Mouse (Mus musculus) left cerebral cortex, adult 8-10 months (tissue): ENCODE data around the gene Celsr3. TPM values are rescaled to one million over a fixed set of nuclear protein-coding genes. Genes with fewer than 3 reads are reported as not detected.

Experiments
- DNase-seq, 2 experiments: peaks; one replicate each; pipeline ENCODE4 v3.0.0; 2022; ENCODE audit warnings: low spot score in 2 of 2
- total RNA-seq, 4 experiments: library from RNA; stranded (reverse); gene quantifications; 2 replicates each; pipeline ENCODE4 v1.2.4; 2022

The Celsr3 gene
- 10 to 100 TPM; 45.0 to 60.8 (median 50.5) TPM for total RNA-seq

- peak; percentile 79 to 87 for DNase-seq
Measured at GRCm38 (mm10) chr9:108825820-108826699, at the start of gene Celsr3. Gene Celsr3 (plus strand): TSS chr9:108826320.

DNA sequence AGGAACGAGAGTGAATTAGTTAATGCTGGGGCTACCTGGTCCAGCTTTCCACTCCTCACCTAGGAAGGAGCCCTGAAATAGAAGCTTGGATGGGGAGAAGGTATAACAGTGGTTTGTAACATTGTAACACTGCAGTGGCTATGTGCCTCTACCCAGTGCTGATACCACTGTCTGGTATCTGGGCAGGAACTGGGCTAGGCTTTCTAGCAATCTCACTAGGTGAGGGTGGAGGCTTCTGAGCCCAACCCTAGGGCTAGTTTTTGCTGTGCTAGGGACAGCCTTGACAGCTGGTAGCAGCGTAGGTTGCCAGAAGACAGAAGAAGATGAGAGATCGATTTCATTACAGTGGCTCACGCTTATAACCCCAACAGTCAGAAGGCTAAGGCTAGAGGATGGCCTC is 49.5 kb upstream of the Celsr3 start:
- DNase-seq = no peak

DNA sequence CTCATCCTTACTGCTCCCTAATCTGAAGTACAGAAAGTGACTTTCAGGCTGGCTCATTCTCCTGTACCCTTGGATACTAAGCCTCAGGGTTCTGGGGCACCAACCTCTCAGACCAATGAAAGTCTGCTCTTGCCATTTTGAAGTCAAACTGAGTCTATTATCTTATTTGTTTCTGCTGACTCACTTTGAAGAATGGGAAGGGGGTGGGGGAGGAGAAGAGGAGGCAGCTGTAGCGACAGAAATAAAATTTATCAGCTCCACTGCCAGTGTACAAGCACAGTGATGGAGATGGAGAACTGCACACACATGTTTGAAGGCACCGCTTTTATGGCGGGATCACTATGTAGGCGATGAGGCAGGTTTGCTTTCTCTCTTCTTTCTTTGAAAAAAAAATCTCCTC is 48.8 kb upstream of the Celsr3 start:
- DNase-seq = no peak

GRCm38 (mm10) chr9:108780959-108781358 is 45.2 kb upstream of the Celsr3 start:
- DNase-seq = no peak

DNA sequence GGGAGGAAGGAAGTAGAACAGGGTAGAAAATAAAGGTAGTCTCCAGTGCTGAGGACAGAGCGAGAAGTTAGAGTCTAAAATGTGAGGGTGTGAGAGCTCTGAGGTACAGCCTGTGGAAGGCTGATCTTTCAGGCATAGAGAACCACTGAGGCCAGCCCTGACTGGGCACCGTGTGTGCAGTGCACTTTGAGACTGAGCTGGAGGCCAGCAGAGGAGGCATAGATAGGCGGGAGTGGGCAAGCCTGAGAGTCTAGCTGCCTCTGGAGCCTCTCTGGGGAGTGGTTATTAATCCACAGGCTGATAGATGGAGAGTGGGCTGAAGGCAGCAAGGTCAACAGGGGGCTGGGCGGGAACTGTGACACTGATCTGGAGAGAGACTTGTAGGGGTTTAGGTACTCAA is 44.2 kb upstream of the Celsr3 start:
- no peak for DNase-seq

DNA sequence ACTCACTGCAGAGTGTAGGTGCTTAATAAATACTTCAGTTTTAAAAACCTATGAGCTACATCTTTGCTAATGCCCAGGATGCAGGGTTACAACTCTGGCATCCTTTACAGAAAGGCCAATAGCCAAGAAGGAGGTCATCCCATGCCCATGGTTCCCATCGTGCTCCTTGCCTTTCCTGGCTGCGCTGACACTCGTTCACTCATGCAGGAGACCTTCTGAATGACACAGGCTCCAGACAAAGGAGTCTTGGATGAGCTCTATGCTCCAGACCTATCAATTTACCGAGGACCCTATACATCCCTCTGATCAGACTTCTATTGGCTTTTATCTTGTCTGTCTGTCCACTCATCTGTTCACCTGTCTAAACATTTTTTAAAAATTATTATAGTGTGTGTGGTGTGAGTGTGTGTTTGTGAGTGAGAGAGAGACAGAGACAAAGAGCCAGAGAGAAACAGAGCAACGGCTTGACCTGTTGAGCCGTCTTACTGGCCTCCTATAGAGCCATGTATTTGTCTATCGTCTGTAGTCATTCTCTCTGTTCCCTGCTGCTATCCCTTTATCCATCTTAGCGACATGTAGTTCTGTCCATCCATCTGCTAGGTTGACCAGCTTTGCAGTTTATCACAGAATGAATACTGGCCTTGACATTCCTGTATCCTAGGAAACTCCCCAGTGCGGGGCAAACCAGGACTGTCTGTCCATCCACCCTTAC is 43.1 kb upstream of the Celsr3 start:
- no peak for DNase-seq

GRCm38 (mm10) chr9:108783548-108784463 is 42.3 kb upstream of the Celsr3 start, which contains the start of gene Ip6k2:
Gene Ip6k2 (plus strand): TSS chr9:108783796.
- DNase-seq = peak; percentile 89 to 94

- DNase-seq = no peak
Measured at GRCm38 (mm10) chr9:108785416-108785815, 40.7 kb upstream of the Celsr3 start.

DNA sequence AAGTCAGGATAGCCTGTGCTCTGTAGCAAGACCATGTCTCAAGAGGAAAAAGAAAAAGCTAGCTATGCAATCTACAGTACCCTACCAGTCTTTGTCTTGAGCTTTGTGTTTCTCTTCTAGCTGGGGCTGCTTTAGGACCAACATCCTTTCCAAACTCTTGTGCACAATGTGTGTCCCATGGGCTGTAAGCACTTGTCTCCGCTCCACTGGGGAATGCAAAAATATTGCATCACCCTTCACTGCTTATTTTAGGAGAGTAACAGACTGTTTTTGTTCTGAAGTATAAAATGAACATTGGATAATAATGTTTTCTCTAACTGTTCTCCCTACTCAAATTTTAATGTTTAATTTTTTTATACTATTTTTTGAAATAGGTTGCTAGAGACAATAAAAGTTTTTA is 39.6 kb upstream of the Celsr3 start:
- DNase-seq = no peak

DNA sequence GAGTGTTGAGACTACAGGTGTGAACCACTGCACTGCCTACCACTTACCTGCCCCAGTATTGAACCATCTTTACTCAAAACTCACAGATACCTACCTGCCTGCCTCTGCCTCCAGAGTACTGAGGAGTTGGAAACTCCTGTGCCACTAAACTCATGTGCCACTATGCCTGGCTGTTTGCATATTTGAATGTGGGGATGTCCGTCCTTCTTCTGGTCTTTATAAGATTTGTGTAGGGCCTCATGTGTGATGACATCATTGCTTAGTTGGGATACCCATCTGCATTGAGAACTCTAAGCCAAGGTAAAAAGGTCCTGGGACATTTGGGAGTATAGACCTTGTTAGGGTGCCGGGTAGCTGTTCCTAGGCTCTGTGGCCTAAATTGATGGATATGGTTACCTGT is 39.0 kb upstream of the Celsr3 start:
- no peak for DNase-seq

- no peak for DNase-seq
Measured at GRCm38 (mm10) chr9:108788713-108789112, 37.4 kb upstream of the Celsr3 start.

GRCm38 (mm10) chr9:108792307-108792706 is 33.8 kb upstream of the Celsr3 start:
- no peak for DNase-seq

DNA sequence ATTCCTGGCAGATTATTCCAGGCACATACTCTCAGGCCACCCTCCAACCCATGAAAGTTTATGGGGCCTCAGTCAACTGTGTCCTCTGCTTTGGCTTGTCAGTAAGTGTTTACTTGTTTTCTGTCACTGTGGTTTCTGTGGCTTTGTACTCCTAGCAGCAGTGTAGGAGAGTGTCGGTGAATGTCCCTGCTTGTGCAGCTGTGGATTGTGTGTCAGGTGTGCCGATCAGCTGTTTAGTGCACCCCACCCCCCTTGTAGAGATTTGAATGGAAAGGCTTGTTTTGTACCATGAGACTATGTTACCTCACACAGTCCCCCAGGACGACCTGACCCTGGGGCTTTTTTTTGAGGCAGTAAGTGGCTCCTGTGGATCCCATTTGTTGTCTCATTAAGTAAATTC is 33.4 kb upstream of the Celsr3 start:
- no peak for DNase-seq

DNA sequence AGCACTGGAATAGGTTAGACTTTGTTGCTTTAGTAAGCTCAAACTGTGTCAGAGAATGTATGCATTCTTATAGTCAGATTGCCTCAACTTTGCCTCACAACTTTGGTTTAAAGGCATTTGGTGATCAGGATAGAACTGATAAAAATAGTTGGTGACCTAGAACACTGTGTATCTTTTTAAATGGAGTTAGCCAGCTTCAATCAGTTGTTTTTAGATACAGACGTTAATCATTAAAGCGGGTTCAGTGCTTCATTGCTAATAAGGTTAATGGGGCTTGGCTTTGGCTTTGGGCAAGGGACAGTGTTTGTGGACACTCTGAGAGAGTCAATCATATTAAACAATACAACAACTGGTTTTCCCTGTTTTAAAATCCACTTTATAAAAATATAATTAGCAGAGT is 30.8 kb upstream of the Celsr3 start:
- no peak for DNase-seq

DNA sequence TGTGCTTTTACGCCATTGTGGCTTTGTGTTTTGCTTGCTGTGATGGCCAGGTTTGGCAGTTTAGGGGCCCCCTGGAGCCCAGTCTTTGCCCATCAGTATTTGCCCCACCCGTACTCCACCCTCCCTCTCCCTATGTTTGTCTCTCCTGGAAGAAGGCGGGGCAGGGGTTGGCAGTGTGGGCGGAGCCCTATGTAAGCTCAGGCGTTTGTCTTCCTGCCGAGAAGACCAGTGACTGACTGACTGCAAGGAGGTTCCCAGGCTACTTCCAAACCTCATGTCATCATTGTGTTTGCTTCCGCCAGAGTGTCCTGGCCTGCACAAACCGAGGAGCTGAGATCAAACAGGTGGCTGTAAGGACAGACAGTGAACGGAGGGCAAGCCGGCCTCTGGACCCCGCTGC is 30.4 kb upstream of the Celsr3 start:
- no peak for DNase-seq

DNA sequence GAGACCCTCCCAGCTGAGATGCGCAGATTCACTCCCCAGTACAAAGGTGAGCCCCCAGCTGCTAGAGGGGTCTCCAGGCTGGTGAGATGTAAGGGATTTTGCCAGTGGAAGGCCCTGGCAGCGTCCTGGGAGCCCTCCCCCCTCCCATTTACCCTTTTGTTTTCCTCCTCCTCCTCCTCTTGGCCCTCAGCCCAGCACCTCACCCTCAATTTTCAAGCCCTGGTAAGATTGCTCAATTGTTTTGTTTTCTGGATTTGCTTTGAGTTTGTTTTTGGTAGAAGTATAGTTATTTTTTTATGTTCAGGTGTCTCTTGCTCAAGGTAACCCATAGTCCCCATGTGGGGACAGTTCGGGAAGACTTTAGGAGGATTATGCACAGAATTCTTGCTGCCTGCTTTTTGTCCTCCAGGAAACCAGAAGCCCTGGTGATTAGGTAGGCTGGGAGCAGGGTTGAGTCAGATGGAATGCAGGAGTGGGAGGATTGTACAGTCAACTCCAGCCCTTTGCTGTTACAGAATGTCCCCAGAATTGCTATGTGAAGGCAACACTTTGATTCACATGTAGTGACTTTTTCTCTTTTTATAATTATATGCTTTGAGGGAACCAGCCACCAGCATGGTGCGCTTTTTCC is 29.7 kb upstream of the Celsr3 start:
- DNase-seq = no peak

DNA sequence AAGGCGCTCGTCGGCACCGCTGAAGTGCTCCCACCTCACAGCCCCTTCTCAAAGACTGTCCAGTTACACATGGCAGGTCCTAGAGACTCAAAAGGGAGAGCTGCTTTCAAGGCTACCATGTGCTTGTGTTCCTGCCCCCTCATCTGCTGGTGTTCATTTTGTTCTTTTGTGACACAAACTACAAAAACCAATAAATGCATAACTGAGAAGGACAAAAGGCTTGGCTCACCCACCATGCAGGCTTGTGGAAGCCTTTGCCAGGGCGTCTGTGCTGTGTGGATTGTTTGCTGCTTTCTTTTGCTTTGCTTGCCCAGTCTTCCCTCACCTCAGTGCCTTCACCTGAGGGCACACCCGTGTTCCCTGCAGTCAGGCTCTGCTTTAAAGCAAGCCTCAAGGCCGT is 28.6 kb upstream of the Celsr3 start:
- no peak for DNase-seq

DNA sequence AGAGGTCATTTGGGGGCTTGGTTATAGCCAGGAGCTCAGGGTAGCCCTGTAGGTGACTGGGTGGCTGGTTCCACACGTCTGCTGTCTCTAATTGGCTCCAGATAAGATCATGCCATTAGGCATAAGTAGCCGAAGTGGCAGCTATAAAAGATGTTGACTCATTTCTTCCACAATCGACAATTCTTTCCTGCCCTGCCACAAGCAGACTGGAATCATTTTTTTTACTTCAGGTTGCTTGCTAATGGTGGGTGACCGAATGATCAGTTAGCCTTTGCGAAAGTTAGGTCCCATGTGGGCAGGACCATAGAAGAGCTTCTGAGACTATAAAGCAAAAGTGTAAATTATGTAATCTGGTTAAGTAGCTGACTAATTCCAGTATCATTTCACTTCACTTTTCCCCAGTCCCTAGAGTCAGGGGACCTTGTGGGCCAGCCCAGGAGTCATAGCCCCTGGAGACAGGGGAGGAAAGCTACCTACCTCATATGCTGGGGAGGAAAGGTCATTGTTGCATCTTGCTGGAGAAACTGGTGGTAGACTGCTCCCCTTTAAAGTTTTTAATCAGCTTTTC is 27.5 kb upstream of the Celsr3 start:
- DNase-seq = no peak

GRCm38 (mm10) chr9:108799564-108799963 is 26.6 kb upstream of the Celsr3 start:
- DNase-seq = no peak

DNA sequence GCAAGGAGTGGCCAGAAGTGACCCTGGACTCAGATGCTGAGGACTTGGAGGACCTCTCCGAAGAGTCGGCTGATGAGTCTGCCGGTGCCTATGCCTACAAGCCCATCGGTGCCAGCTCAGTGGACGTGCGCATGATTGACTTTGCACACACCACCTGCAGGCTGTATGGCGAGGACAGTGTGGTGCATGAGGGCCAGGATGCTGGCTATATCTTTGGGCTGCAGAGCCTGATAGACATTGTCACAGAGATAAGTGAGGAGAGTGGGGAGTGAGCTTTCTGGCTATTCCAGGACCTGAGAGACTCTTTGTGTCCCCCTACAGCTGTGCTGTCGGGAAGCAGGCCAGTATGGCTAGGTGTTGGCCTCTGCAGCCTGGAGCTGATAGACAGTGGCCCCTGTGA is 20.4 kb upstream of the Celsr3 start:
- DNase-seq = no peak

DNA sequence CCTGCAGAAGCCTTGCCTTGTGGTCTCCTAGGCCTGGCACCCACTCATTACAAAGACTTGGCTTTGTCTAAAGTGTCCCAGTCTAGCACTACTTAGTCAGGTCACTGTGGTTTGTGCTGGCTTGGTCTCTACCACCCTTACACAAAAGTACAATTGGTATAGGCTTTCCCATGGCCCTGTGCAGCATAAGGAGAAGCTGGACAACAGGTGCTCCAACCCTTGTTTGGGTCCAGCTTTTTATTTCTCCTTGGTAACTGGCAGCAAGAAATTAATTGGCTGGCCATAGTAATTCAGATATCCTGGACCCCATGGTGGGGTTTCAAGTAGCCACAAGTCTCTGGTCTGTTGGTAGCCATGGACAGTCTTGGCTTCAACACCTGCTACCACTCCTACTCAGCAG is 19.7 kb upstream of the Celsr3 start:
- DNase-seq = no peak
